Mouse (Mus musculus) midbrain, embryonic 15.5 days (tissue): Measurements from ENCODE around the gene Enox1. TPM values are rescaled to one million over a fixed set of nuclear protein-coding genes. Genes with fewer than 3 reads are reported as not detected.

Experiments used
- ATAC-seq: fragments of 200-750 bp; cut with Nextera tagmentation; replicated peaks from 2 replicates; pipeline ENCODE4 v1.8.0; 2017; ENCODE audit warnings: moderate TSS enrichment
- H3K27ac ChIP-seq: fragments of 300-500 bp; sonication (generic); 2 replicates; pipeline ENCODE4 v1.5.1; 2015; ENCODE audit warnings: mild to moderate bottlenecking, inconsistent platforms
- H3K27me3 ChIP-seq: fragments of 300-500 bp; sonication (generic); replicated peaks from 2 replicates; pipeline ENCODE4 v1.6.1; 2015; ENCODE audit warnings: inconsistent platforms
- H3K36me3 ChIP-seq: fragments of 300-500 bp; sonication (generic); replicated peaks from 2 replicates; pipeline ENCODE4 v1.6.1; 2015; ENCODE audit warnings: inconsistent platforms
- H3K4me1 ChIP-seq: fragments of 300-500 bp; sonication (generic); 2 replicates; pipeline ENCODE4 v1.6.1; 2015; ENCODE audit warnings: inconsistent platforms
- H3K4me2 ChIP-seq: fragments of 300-500 bp; sonication (generic); 2 replicates; pipeline ENCODE4 v1.6.1; 2015; ENCODE audit warnings: inconsistent platforms, mild to moderate bottlenecking, moderate library complexity
- H3K4me3 ChIP-seq: fragments of 300-500 bp; sonication (generic); 2 replicates; pipeline ENCODE4 v1.5.1; 2015; ENCODE audit warnings: mild to moderate bottlenecking, inconsistent platforms
- H3K9ac ChIP-seq: fragments of 300-500 bp; sonication (generic); 2 replicates; pipeline ENCODE4 v1.6.1; 2015; ENCODE audit warnings: mild to moderate bottlenecking, inconsistent platforms
- H3K9me3 ChIP-seq: fragments of 300-500 bp; sonication (generic); 2 replicates; pipeline ENCODE4 v1.6.1; 2016; ENCODE audit warnings: inconsistent platforms
- WGBS: fragments of 180-500 bp; shearing (Covaris S2); methylation state at CpG from one replicate; pipeline ENCODE4 v1.1.7; 2015; ENCODE audit warnings: mixed read lengths; 5-methylcytosine and 5-hydroxymethylcytosine counted together
- polyA plus RNA-seq: library from polyadenylated mRNA; unstranded; fragments of >200 nt; fragmentation: Nextera tagmentation; extraction: Ambion mirVana; gene quantifications from 2 replicates; pipeline ENCODE4 v1.2.1, GENCODE M21; 2015

Gene Enox1
- polyA plus RNA-seq, 1 experiment from 2014 or later, result 47.6 TPM

DNA sequence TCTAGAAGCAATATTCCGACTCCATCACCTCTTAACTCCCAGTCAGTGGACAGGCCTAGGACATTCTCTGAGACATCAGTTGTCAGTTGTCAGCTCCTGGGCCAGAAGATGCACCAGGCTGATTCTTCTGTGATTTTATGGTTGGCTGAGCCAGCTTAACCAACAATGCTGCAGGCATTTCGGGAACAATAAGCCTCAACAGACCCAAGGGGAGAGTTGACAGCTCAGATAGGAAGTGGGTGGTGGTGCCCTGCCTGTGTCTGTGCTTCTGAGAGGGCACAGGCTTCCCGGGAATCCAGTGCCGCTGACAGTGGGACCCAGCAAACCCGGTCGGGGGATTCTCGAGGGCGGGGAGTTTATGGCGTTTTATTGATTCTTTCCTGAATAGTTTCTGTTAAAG is 229.1 kb downstream of the Enox1 start:
- WGBS, result 22% methylated on average over 9 of the region's 9 CpGs

DNA sequence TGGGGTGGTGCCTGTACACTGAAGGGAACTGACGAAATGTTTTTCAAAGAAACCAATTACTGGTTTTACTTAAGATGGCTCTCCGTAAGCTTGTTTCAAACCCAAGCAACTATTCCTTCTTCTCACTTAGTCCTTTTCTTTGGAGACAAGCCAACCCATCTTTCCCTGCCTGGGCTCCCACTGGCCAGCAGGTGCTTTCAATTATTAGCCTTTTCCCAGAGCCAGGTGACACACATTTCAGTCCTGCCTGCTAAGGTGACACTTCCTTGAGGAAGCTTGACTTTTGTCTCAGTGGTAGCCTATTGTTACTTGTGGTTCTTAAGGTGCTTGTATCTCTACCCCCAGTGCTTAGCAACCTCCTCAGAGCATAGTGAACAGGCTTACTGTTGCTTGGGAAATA is 231.3 kb downstream of the Enox1 start:
- no peak overlapping the region for H3K4me2 ChIP-seq
- no peak for ATAC-seq
- no peaks in the 10 kb centered on the region for H3K9me3 ChIP-seq
- WGBS, result 93% methylated on average over 2 of the region's 2 CpGs
- H3K4me1 ChIP-seq, result peaks cover 4% of the 10 kb centered on the region; the same call in 1 of the 2 replicates
- H3K27ac ChIP-seq, result no peak overlapping the region
- no peaks in the 10 kb centered on the region for H3K27me3 ChIP-seq
- no peak overlapping the region for H3K9ac ChIP-seq
- H3K4me3 ChIP-seq, result no peak overlapping the region
- H3K36me3 ChIP-seq, result no peaks in the 10 kb centered on the region

More for the DNA sequence above, 229.1 kb downstream of the Enox1 start:
- Histone ChIP-seq H3K4me1 (peaks cover 15% of the 10 kb centered on the region), H3K4me2 (no peak overlapping the region), H3K36me3 (no peaks in the 10 kb centered on the region), H3K9ac (no peak overlapping the region), H3K4me3 (no peak overlapping the region), H3K27me3 (no peaks in the 10 kb centered on the region), H3K9me3 (no peaks in the 10 kb centered on the region), H3K27ac (no peak overlapping the region)
- ATAC-seq, result no peak

DNA sequence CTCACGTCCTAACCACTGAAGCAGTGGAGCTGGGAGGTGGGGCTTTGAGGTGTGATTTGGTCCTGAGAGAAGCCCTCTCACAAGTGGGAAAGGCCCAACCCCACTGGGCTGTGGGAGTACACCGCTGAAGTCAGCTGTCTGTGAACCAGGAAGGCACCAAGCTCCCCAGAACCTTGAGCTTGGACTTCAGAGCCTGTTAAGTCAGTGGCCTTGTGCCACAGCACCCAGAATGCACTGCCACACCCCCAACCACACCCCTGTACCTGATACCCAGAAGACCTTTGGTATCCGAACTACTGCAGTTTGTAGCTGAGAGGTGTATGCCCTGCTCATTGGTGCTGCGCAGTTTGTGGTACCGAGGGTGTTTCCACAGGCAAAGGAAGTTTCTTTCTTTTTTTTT is 232.7 kb downstream of the Enox1 start:
- Histone ChIP-seq H3K4me2 (no peak overlapping the region), H3K9me3 (no peaks in the 10 kb centered on the region), H3K4me1 (peaks cover 4% of the 10 kb centered on the region; the same call in 1 of the 2 replicates), H3K36me3 (no peaks in the 10 kb centered on the region), H3K27me3 (no peaks in the 10 kb centered on the region), H3K9ac (no peak overlapping the region), H3K27ac (no peak overlapping the region), H3K4me3 (no peak overlapping the region)
- ATAC-seq, result no peak
- 90% methylated on average over 5 of the region's 5 CpGs for WGBS

DNA sequence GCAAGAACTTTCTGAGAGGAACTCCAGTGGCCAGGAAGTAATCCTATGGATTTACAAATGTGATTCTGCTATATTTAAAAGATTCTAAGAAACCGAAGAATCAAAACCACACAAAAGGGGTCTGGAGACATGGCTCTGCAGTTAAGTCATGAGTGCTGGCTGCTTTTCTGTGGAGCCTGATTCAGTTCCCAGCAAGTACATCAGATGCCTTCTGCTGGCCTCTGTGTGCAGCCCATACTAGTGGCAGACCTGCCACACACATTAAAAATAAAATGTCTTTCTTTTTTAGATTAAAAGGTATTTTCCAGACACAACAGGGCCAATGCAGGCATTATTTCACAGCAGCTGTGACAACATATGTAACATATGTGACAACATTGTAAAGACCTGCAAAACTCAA is 235.9 kb downstream of the Enox1 start:
- ATAC-seq, result no peak
- no peak overlapping the region for H3K4me2 ChIP-seq
- no peak overlapping the region for H3K9ac ChIP-seq
- H3K9me3 ChIP-seq, result no peaks in the 10 kb centered on the region
- H3K4me1 ChIP-seq, result no peaks in the 10 kb centered on the region
- WGBS, result 67% methylated on average over 1 of the region's 1 CpGs
- H3K36me3 ChIP-seq, result no peaks in the 10 kb centered on the region
- H3K27ac ChIP-seq, result no peak overlapping the region
- H3K4me3 ChIP-seq, result no peak overlapping the region
- H3K27me3 ChIP-seq, result no peaks in the 10 kb centered on the region

DNA sequence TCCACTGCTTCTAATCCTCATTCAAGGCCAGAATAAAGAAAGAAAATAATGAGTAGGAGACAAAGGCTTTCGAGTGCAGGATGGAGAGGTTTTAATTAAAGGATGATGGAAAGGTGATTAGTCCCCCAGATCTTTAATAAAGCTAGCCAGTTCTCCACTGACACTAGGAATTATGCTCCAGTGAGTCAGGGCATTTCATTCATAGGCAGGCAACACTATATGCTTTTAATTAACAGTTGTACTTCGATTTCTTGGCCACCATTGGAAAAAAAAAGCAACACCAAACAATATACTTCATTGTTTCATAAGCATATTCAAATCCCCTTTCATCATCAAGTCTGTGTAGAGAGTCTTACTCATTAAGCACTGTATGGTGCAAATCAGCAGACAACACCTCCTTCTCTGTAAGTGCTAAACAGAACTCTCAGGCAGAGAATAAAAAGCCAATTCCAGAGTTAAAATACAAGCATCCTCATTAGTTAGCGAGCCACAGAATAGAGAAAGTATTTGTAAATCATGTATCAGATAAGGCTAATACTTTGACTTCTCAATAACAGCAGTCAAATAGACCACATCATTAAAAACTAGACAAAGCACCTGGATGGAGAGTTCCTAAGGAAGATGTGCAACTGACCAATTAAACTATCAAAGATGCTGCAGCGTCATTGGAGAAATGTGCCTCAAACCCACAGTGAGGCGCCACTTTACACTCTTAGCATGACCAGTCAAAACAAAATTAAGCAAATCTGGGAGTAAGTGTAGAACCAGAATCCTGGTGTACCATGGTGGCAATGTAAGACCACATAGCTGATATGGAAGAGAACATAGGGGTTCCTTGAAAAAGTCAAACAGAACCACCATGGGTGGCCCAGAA is 249.9 kb downstream of the Enox1 start:
- 56% methylated on average over 5 of the region's 5 CpGs for WGBS
- H3K27me3 ChIP-seq, result no peaks in the 10 kb centered on the region
- H3K9me3 ChIP-seq, result no peaks in the 10 kb centered on the region
- no peak overlapping the region for H3K27ac ChIP-seq
- H3K36me3 ChIP-seq, result no peaks in the 10 kb centered on the region
- no peak for ATAC-seq
- no peak overlapping the region for H3K9ac ChIP-seq
- H3K4me2 ChIP-seq, result no peak overlapping the region
- H3K4me3 ChIP-seq, result no peak overlapping the region
- H3K4me1 ChIP-seq, result no peaks in the 10 kb centered on the region

DNA sequence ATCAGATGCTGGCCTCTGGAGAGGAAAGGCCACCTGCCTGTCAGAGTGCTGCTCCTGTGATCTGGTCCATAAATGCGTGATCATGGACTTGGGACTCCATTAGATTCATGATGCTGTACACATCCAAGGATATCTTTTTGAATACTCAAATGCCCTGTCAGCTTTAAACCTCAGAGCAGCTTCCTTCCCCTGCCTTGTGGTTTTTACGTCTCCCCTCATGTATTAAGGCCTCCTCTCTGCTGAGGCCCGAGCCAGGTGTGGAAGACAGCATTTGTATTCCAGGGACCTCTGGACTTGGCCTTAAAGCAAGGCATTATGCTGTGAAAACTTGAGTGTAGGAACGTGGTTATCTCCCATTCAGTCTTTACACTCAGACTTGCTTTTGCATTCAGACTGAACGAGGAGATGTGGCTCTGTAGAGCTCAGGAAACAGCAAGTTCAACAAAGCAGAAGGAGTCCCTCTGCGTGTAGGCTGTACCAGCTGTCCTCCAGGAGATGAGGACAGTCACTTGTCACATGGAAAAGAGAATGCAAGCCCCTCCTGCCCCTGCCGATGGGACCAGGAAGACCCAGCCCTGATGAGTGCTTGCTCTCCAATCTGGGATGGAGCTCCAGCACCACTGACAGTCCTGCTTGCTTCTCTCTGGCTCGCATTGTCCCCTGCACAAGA is 252.8 kb downstream of the Enox1 start:
- H3K27ac ChIP-seq, result no peak overlapping the region
- no peak for ATAC-seq
- H3K4me1 ChIP-seq, result no peaks in the 10 kb centered on the region
- H3K9me3 ChIP-seq, result no peaks in the 10 kb centered on the region
- H3K4me2 ChIP-seq, result no peak overlapping the region
- no peaks in the 10 kb centered on the region for H3K36me3 ChIP-seq
- no peaks in the 10 kb centered on the region for H3K27me3 ChIP-seq
- no peak overlapping the region for H3K4me3 ChIP-seq
- WGBS, result 84% methylated on average over 8 of the region's 8 CpGs
- no peak overlapping the region for H3K9ac ChIP-seq

DNA sequence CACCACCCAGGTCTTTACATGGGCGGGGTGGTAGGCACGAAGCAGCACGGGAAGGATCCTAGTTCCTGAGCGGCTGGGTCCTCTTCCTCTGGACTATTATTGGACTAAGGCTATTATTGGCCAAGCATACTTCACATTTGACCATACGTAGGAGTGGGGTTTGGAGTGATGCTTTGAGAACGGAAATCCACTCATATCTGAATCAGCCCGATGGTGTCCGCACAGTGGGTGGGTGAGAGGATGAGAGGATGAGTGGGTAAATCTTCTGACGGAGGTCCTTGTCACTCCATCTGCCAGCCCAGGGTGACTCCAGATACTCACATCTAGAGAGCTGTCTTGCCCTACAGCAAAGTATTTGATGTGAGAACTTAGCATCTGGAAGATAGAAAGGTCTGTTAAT is 253.8 kb downstream of the Enox1 start:
- Histone ChIP-seq H3K4me1 (no peaks in the 10 kb centered on the region), H3K36me3 (no peaks in the 10 kb centered on the region), H3K9ac (no peak overlapping the region), H3K9me3 (no peaks in the 10 kb centered on the region), H3K27ac (no peak overlapping the region), H3K4me2 (no peak overlapping the region), H3K27me3 (no peaks in the 10 kb centered on the region), H3K4me3 (no peak overlapping the region)
- WGBS, result 91% methylated on average over 9 of the region's 9 CpGs
- no peak for ATAC-seq

DNA sequence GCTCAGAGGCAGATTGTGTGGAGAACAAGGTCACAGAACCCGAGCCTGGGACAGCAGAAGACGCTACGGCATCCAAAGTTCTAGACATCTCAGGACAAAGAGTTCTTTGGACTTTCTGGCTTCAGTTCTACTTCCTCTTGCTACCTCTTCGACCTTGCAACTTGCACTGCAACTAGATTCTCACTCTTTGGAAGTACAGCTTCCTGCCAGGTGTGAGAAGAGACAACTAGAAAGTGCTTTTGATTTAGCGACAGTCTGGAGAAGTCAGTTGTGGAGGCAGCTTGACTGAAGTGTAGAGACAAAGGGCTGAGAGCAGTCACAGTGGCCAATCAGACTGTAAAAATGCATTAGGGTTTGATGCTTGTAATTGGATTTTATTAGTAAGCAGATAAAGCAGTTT is 256.5 kb downstream of the Enox1 start:
- Histone ChIP-seq H3K27me3 (no peaks in the 10 kb centered on the region), H3K27ac (no peak overlapping the region), H3K9ac (no peak overlapping the region), H3K4me3 (no peak overlapping the region), H3K9me3 (no peaks in the 10 kb centered on the region), H3K36me3 (no peaks in the 10 kb centered on the region), H3K4me2 (no peak overlapping the region), H3K4me1 (no peaks in the 10 kb centered on the region)
- WGBS, result 85% methylated on average over 5 of the region's 5 CpGs
- no peak for ATAC-seq

DNA sequence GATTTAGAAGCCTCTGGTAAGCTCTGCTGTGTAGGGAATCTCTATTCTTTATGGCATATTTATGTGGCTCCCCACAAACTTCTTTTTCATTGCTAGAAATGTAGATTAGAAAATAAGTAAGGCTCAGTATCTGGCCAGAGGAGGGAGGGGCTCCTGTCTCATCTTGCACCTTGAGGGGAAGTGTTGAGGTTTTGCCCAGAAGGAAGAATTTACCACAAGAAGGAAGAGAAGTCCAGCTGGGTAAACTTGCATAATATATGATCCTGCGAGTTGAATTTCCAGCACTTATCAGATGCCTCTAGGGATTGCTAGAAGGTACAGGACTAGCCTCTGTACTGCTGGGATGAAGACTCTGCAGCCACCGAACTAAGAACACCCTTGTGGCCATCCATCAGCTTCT is 259.8 kb downstream of the Enox1 start:
- WGBS, result 77% methylated on average over 2 of the region's 2 CpGs
- Histone ChIP-seq H3K9ac (no peak overlapping the region), H3K36me3 (no peaks in the 10 kb centered on the region), H3K4me3 (no peak overlapping the region), H3K27ac (no peak overlapping the region), H3K4me1 (no peaks in the 10 kb centered on the region), H3K4me2 (no peak overlapping the region), H3K9me3 (no peaks in the 10 kb centered on the region), H3K27me3 (no peaks in the 10 kb centered on the region)
- no peak for ATAC-seq

DNA sequence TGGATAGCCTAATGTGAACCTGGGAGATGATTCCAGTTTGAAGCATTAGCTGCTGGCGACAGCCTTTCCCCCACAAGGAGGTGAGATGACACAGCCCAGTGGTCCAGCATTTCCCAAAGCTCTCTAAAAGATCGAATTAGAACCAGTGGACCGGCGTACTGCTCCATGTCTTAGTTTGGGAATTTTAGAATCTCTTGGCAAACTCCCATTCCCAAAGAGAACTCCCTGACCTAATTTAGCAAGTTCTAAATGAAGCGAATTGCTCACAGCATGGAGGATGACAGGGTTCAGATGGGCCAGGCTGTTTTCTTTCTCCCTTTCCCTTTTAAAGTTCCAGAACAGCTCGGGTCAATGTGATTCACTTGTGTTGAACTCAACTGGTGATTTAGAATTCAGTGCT is 264.5 kb downstream of the Enox1 start:
- H3K27ac ChIP-seq, result no peak overlapping the region
- H3K9me3 ChIP-seq, result no peaks in the 10 kb centered on the region
- no peaks in the 10 kb centered on the region for H3K36me3 ChIP-seq
- no peak for ATAC-seq
- H3K4me2 ChIP-seq, result no peak overlapping the region
- H3K4me1 ChIP-seq, result no peaks in the 10 kb centered on the region
- H3K9ac ChIP-seq, result no peak overlapping the region
- H3K4me3 ChIP-seq, result no peak overlapping the region
- 56% methylated on average over 6 of the region's 6 CpGs for WGBS
- H3K27me3 ChIP-seq, result no peaks in the 10 kb centered on the region

DNA sequence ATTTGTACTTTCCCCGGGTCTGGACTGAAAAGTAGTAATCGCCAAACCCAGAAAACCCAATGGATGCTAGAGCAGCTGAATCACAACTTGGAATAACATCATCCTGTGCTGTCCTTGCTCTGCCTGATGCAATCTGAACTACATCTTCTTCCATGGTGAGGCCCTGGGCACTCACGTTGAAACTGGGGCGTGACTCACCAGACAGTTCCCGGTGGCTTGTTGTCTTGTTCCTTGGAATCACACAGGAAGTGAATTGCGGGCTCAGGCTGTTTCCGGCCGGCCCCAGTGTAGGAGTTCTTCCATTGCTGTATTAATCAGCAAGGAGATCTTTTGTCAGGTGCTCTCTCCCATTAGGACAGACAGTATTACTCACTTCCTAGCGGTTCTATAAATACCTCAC is 266.6 kb downstream of the Enox1 start:
- Histone ChIP-seq H3K9me3 (no peaks in the 10 kb centered on the region), H3K9ac (no peak overlapping the region), H3K36me3 (no peaks in the 10 kb centered on the region), H3K4me1 (no peaks in the 10 kb centered on the region), H3K4me3 (no peak overlapping the region), H3K27ac (no peak overlapping the region), H3K4me2 (no peak overlapping the region), H3K27me3 (no peaks in the 10 kb centered on the region)
- ATAC-seq, result no peak
- WGBS, result 89% methylated on average over 9 of the region's 9 CpGs

DNA sequence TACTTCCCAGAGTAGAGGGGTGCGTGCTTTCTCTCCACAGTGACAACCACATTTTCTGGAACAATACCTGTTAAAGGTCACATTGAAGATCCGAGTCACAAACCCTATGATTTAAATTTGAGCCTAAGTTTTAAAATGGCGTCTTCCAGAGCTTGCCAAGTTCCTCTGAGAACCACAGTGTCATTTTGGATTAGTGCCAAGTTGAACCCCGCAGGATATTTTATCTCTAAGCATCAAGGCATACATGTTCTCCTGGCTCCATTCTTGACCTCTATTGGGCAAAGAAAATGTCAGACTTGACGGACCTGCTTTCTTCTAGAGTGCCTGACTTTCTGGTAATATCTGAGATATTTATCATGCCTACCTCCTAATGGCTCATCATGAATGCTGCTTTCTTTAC is 282.9 kb downstream of the Enox1 start:
- no peak overlapping the region for H3K4me3 ChIP-seq
- no peaks in the 10 kb centered on the region for H3K9me3 ChIP-seq
- no peaks in the 10 kb centered on the region for H3K36me3 ChIP-seq
- no peaks in the 10 kb centered on the region for H3K27me3 ChIP-seq
- no peak overlapping the region for H3K9ac ChIP-seq
- H3K4me2 ChIP-seq, result no peak overlapping the region
- 80% methylated on average over 5 of the region's 5 CpGs for WGBS
- ATAC-seq, result no peak
- H3K27ac ChIP-seq, result no peak overlapping the region
- H3K4me1 ChIP-seq, result no peaks in the 10 kb centered on the region

DNA sequence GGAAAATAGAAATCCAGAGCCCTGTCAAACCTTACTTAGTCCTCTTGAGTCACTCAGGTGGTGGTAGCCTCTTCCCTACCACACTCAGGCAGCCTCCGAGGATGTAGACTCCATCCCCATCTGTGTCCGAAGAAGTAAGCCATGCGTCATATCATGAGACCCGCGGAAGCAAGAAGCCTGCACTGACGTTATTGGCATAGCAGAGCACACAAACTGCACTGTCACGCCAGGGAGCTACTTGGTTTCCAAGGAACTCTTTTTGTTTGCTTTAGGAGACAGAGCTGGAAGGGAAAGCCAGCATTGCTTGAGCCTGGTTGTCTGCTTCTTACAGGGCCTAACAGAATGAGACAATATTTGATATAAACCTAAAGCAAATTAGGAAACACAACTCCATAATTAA is 284.2 kb downstream of the Enox1 start:
- Histone ChIP-seq H3K4me3 (no peak overlapping the region), H3K9me3 (no peaks in the 10 kb centered on the region), H3K36me3 (no peaks in the 10 kb centered on the region), H3K27me3 (no peaks in the 10 kb centered on the region), H3K4me1 (no peaks in the 10 kb centered on the region), H3K27ac (no peak overlapping the region), H3K4me2 (no peak overlapping the region), H3K9ac (no peak overlapping the region)
- WGBS, result 81% methylated on average over 7 of the region's 7 CpGs
- no peak for ATAC-seq
